Mouse (Mus musculus): ENCODE results near the gene Lhb. TPM values are rescaled to one million over a fixed set of nuclear protein-coding genes. Genes with fewer than 3 reads are reported as not detected.
"Not testable (repeated sequence)": the region's sequence is repeated elsewhere in the genome, so short reads cannot be mapped to it uniquely, and the experiment has no call there.

Lhb gene
- 0.50 TPM in 1 of 2 replicates, not detected in the other for polyA plus RNA-seq (2015; fragmentation: Nextera tagmentation; extraction: Ambion mirVana)

GRCm38 (mm10) chr7:45420615-45420919 is at the start of gene Lhb:
Lhb (plus strand) TSS chr7:45420820.
- peaks cover 62% of the 10 kb centered on the region for H3K27me3 ChIP-seq
- no peaks in the 10 kb centered on the region for H3K9me3 ChIP-seq
- H3K36me3 ChIP-seq, result peaks cover 53% of the 10 kb centered on the region
- no peak within 1 kb of the TSS for H3K27ac ChIP-seq
- 67% methylated on average over 6 of the region's 6 CpGs for WGBS
- ATAC-seq, result no peak
- H3K9ac ChIP-seq (replicated peaks), result no peak within 1 kb of the TSS
- H3K4me2 ChIP-seq (replicated peaks), result no peak within 1 kb of the TSS
- no peak within 1 kb of the TSS for H3K4me3 ChIP-seq (replicated peaks)
- peaks cover 2% of the 10 kb centered on the region; the same call in 1 of the 2 replicates for H3K4me1 ChIP-seq (replicated peaks)

DNA sequence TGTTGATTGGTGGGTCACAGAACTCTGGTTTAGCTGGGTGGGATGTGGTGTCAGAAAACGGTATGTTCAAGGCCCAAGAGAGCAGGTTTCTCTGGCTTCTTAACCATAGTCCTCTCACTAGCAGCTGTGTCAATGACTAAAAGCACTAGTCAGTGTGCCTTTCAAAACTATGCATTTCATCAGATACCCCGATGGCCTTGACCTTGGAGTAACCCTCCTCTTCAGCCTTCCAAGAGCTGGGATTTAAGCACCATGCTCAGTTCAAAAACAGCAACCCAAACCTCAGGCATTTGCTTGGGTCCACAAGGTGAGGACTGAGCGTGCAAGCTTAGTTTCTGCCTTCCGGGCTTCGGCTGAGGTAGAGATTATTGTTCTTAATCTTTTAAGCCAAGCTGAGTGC is 48.2 kb upstream of the Lhb start:
- Histone ChIP-seq H3K27me3 (peaks cover 18% of the 10 kb centered on the region), H3K4me1 (replicated peaks) (peaks cover 29% of the 10 kb centered on the region), H3K4me3 (replicated peaks) (no peak overlapping the region), H3K9ac (replicated peaks) (no peak overlapping the region), H3K9me3 (no peaks in the 10 kb centered on the region), H3K36me3 (peaks cover 52% of the 10 kb centered on the region), H3K4me2 (replicated peaks) (no peak overlapping the region), H3K27ac (no peak overlapping the region)
- no peak for ATAC-seq
- WGBS, result 88% methylated on average over 5 of the region's 5 CpGs

GRCm38 (mm10) chr7:45374620-45375019 is 46.0 kb upstream of the Lhb start:
- H3K4me2 ChIP-seq (replicated peaks), result no peak overlapping the region
- peaks cover 5% of the 10 kb centered on the region for H3K27me3 ChIP-seq
- no peak overlapping the region for H3K4me3 ChIP-seq (replicated peaks)
- no peak overlapping the region for H3K9ac ChIP-seq (replicated peaks)
- peaks cover 14% of the 10 kb centered on the region for H3K4me1 ChIP-seq (replicated peaks)
- H3K9me3 ChIP-seq, result no peaks in the 10 kb centered on the region
- ATAC-seq, result no peak
- H3K27ac ChIP-seq, result no peak overlapping the region
- peaks cover 74% of the 10 kb centered on the region for H3K36me3 ChIP-seq
- 93% methylated on average over 8 of the region's 8 CpGs for WGBS

GRCm38 (mm10) chr7:45376057-45376456 is 44.6 kb upstream of the Lhb start:
- ATAC-seq, result no peak
- Histone ChIP-seq H3K9me3 (no peaks in the 10 kb centered on the region), H3K4me1 (replicated peaks) (no peaks in the 10 kb centered on the region; the same call in 1 of the 2 replicates), H3K36me3 (peaks cover 89% of the 10 kb centered on the region), H3K27me3 (no peaks in the 10 kb centered on the region), H3K9ac (replicated peaks) (no peak overlapping the region), H3K27ac (no peak overlapping the region), H3K4me3 (replicated peaks) (no peak overlapping the region), H3K4me2 (replicated peaks) (no peak overlapping the region)
- WGBS, result 86% methylated on average over 1 of the region's 1 CpGs

- Histone ChIP-seq H3K4me3 (replicated peaks) (no peak overlapping the region), H3K27ac (no peak overlapping the region), H3K4me2 (replicated peaks) (no peak overlapping the region), H3K4me1 (replicated peaks) (no peaks in the 10 kb centered on the region), H3K9ac (replicated peaks) (no peak overlapping the region), H3K9me3 (no peaks in the 10 kb centered on the region), H3K36me3 (peaks cover 99% of the 10 kb centered on the region), H3K27me3 (no peaks in the 10 kb centered on the region)
- ATAC-seq, result no peak
- WGBS, result 96% methylated on average over 3 of the region's 3 CpGs
Observed at GRCm38 (mm10) chr7:45386077-45386476, 34.5 kb upstream of the Lhb start.

- Histone ChIP-seq H3K36me3 (peaks cover 24% of the 10 kb centered on the region), H3K4me3 (replicated peaks) (peak overlapping the region; percentile 79), H3K4me2 (replicated peaks) (peak overlapping the region; percentile 99), H3K27ac (peak overlapping the region; percentile 96), H3K27me3 (no peaks in the 10 kb centered on the region), H3K9ac (replicated peaks) (peak overlapping the region; percentile 90), H3K9me3 (no peaks in the 10 kb centered on the region), H3K4me1 (replicated peaks) (peaks cover 26% of the 10 kb centered on the region)
- ATAC-seq, result peak; percentile 84
- 0% methylated on average over 16 of the region's 20 CpGs for WGBS
Observed at GRCm38 (mm10) chr7:45395129-45395541, 25.5 kb upstream of the Lhb start.

GRCm38 (mm10) chr7:45395578-45396336 is 24.9 kb upstream of the Lhb start, which contains the start of gene Snrnp70:
Snrnp70 (minus strand) TSS chr7:45395742.
- H3K4me2 ChIP-seq (replicated peaks), result peak within 1 kb of the TSS; percentile 99
- peak; percentile 98 for ATAC-seq

GRCm38 (mm10) chr7:45396337-45396775 is 24.3 kb upstream of the Lhb start:
- 9% methylated on average over 3 of the region's 3 CpGs for WGBS
- not testable (repeated sequence) for H3K9me3 ChIP-seq, H3K27me3 ChIP-seq
- peak overlapping the region; percentile 40 for H3K4me3 ChIP-seq (replicated peaks)
- peak overlapping the region; percentile 85 for H3K27ac ChIP-seq
- H3K4me2 ChIP-seq (replicated peaks), result peak overlapping the region; percentile 59
- peaks cover 26% of the 10 kb centered on the region for H3K4me1 ChIP-seq (replicated peaks)
- H3K9ac ChIP-seq (replicated peaks), result peak overlapping the region; percentile 61
- peaks cover 13% of the 10 kb centered on the region for H3K36me3 ChIP-seq
- peak; percentile 38 for ATAC-seq

More at GRCm38 (mm10) chr7:45395578-45396336, 24.9 kb upstream of the Lhb start, which contains the start of gene Snrnp70:
- Histone ChIP-seq H3K4me1 (replicated peaks) (peaks cover 26% of the 10 kb centered on the region), H3K9ac (replicated peaks) (peak within 1 kb of the TSS; percentile 90), H3K4me3 (replicated peaks) (peak within 1 kb of the TSS; percentile 79), H3K27ac (peak within 1 kb of the TSS; percentile 96), H3K27me3 (no peaks in the 10 kb centered on the region), H3K36me3 (peaks cover 18% of the 10 kb centered on the region), H3K9me3 (no peaks in the 10 kb centered on the region)
- under 1% methylated on average over 60 of the region's 60 CpGs for WGBS

- WGBS, result 78% methylated on average over 2 of the region's 2 CpGs
- no peak overlapping the region for H3K9ac ChIP-seq (replicated peaks)
- no peak overlapping the region for H3K27ac ChIP-seq
- no peak overlapping the region for H3K4me2 ChIP-seq (replicated peaks)
- H3K27me3 ChIP-seq, result no peaks in the 10 kb centered on the region
- H3K4me3 ChIP-seq (replicated peaks), result no peak overlapping the region
- no peaks in the 10 kb centered on the region for H3K9me3 ChIP-seq
- H3K4me1 ChIP-seq (replicated peaks), result peaks cover 26% of the 10 kb centered on the region
- peaks cover 10% of the 10 kb centered on the region for H3K36me3 ChIP-seq
- ATAC-seq, result no peak
Observed at GRCm38 (mm10) chr7:45396787-45397186, 23.8 kb upstream of the Lhb start.

DNA sequence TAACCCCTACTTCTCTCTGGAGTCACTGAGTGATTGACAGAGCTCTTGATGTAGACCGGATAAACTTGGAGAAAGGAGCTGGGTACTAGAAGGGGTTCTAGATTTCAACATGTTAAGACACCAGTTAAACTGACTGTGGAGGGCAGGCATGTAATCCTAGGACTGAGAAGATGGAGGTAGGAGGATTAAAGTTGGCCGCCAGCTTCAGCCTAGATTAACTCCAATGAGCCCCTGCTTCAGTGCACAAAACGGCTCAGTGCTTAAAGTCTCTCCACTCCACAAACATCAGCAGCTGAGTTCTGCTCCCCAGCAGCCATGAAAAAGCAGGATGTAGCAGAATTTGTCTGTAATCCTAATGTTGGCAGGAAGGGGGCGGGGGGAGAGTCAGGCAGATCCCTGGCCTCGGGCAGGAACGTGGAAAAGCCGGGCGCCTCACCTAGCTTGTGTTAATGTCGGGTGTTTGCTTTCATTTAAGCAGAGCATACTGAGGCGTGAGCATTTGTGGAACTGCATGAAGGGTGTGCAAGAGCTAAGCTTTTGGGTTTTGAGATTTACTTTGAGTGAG is 19.0 kb upstream of the Lhb start:
- Histone ChIP-seq H3K9ac (replicated peaks) (no peak overlapping the region), H3K27me3 (peaks cover 19% of the 10 kb centered on the region), H3K4me3 (replicated peaks) (no peak overlapping the region), H3K4me2 (replicated peaks) (no peak overlapping the region), H3K4me1 (replicated peaks) (peaks cover 12% of the 10 kb centered on the region), H3K27ac (no peak overlapping the region), H3K9me3 (no peaks in the 10 kb centered on the region; the same call in 1 of the 2 replicates), H3K36me3 (no peaks in the 10 kb centered on the region)
- WGBS, result 68% methylated on average over 10 of the region's 10 CpGs
- no peak for ATAC-seq

- Histone ChIP-seq H3K27ac (no peak overlapping the region), H3K9me3 (no peaks in the 10 kb centered on the region; the same call in 1 of the 2 replicates), H3K4me2 (replicated peaks) (no peak overlapping the region), H3K27me3 (peaks cover 40% of the 10 kb centered on the region), H3K4me3 (replicated peaks) (no peak overlapping the region), H3K9ac (replicated peaks) (no peak overlapping the region), H3K4me1 (replicated peaks) (peaks cover 12% of the 10 kb centered on the region), H3K36me3 (no peaks in the 10 kb centered on the region)
- no peak for ATAC-seq
- 48% methylated on average over 6 of the region's 6 CpGs for WGBS
Observed at GRCm38 (mm10) chr7:45403532-45404261, 16.9 kb upstream of the Lhb start.
